ENCODE assay signal across 22 mouse cellular contexts in the genomic region with DNA sequence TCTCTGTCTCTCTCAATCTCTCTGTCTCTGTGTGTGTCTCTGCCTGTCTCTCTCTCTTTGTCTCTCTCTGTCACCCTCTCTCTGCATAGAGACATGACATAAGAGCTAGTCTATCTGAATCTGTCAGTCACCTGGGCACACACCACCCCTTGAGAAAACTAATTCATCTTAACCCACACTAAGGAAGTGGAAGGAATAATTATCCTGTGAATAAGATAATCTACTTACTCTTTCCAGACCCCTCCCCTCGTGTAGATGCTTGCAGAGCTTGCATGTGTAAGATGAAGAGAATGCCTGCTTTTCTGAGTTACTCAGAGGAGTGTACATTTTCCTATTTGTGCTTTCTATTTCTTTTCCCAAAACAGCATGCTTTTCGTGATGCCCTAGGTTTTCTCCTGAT.
DNase-seq lines count a peak whose midpoint lies in the region; ATAC-seq and TF ChIP-seq lines count a peak whose summit lies in the region.
"Had no signal": no experiment of that assay in that cellular context is flagged by ENCODE, and none has a peak within 500 bp of the region (broad histone marks: within the 10 kb centered on the region; RNA-seq: fewer than 3 reads in every experiment).

No protein-coding gene starts in this region.

- H3K4me1 ChIP-seq in forebrain, embryonic 13.5 days: no peaks in the 10 kb centered on the region
- H3K4me1 ChIP-seq in forebrain, embryonic 11.5 days (replicated peaks; ENCODE audit: control insufficient read depth, insufficient read depth, low read length): no peaks in the 10 kb centered on the region
- no peaks in the 10 kb centered on the region for H3K4me1 ChIP-seq in forebrain, embryonic 15.5 days
- H3K4me1 ChIP-seq in forebrain, embryonic 12.5 days: no peaks in the 10 kb centered on the region
- no peaks in the 10 kb centered on the region for H3K4me1 ChIP-seq in forebrain, postnatal 0 days (ENCODE audit: insufficient read depth)
- H3K4me1 ChIP-seq in lung, adult 2 months (ENCODE audit: control insufficient read depth, insufficient read depth, low read length): peaks cover 18% of the 10 kb centered on the region
- H3K4me1 ChIP-seq: embryonic facial prominence, embryonic 10.5 days; embryonic facial prominence, embryonic 12.5 days had no signal

- no peak for TF ChIP-seq CTCF in brain, embryonic 14.5 days (IDR thresholded peaks at IDR 0.05; ENCODE audit: borderline replicate concordance, extremely low read depth, insufficient read depth, insufficient read length)
- TF ChIP-seq CTCF in forebrain, postnatal 0 days (IDR thresholded peaks at IDR 0.05; ENCODE audit: low read depth): no peak
- no peak for TF ChIP-seq CTCF in lung, adult 2 months (IDR thresholded peaks at IDR 0.05; ENCODE audit: insufficient read depth, low read length)

- H3K27me3 ChIP-seq in forebrain, embryonic 13.5 days: no peaks in the 10 kb centered on the region
- H3K27me3 ChIP-seq in forebrain, embryonic 11.5 days (ENCODE audit: control insufficient read depth, insufficient read depth, low read length): no peaks in the 10 kb centered on the region
- no peaks in the 10 kb centered on the region for H3K27me3 ChIP-seq in forebrain, embryonic 15.5 days
- no peaks in the 10 kb centered on the region for H3K27me3 ChIP-seq in forebrain, embryonic 12.5 days
- no peaks in the 10 kb centered on the region for H3K27me3 ChIP-seq in forebrain, postnatal 0 days (ENCODE audit: insufficient read depth, low read length)
- H3K27me3 ChIP-seq: CH12.LX; embryonic facial prominence, embryonic 12.5 days had no signal

- no peak for DNase-seq in forebrain, embryonic 11.5 days (ENCODE audit: low spot score)
- DNase-seq in brain, embryonic 14.5 days (ENCODE audit: low read depth): peak; percentile 15
- no peak for DNase-seq in forebrain, postnatal 0 days
- DNase-seq in lung, adult 2 months: no peak
- DNase-seq: adrenal gland, adult 2 months; adrenal gland, postnatal 10 days; adrenal gland, postnatal 25 days; B cell, adult 2 months; cerebellum, adult 11-12 months; cerebellum, adult 2 months; cerebellum, adult 9-10 months; cerebellum, postnatal 10 days; cerebellum, postnatal 25 days had no signal

- no peaks in the 10 kb centered on the region for H3K9me3 ChIP-seq in forebrain, embryonic 13.5 days (replicated peaks)
- no peaks in the 10 kb centered on the region for H3K9me3 ChIP-seq in forebrain, embryonic 11.5 days (ENCODE audit: control insufficient read depth, low read length)
- H3K9me3 ChIP-seq in forebrain, embryonic 15.5 days: no peaks in the 10 kb centered on the region
- H3K9me3 ChIP-seq in forebrain, embryonic 12.5 days: no peaks in the 10 kb centered on the region
- no peaks in the 10 kb centered on the region for H3K9me3 ChIP-seq in forebrain, postnatal 0 days (ENCODE audit: low read length)
- H3K9me3 ChIP-seq: embryonic facial prominence, embryonic 10.5 days; embryonic facial prominence, embryonic 12.5 days; G1E had no signal

- H3K27ac ChIP-seq in forebrain, embryonic 13.5 days: no peak overlapping the region
- H3K27ac ChIP-seq in forebrain, embryonic 11.5 days (ENCODE audit: low read depth, low read length): no peak overlapping the region
- H3K27ac ChIP-seq in forebrain, embryonic 15.5 days (replicated peaks): no peak overlapping the region
- H3K27ac ChIP-seq in forebrain, embryonic 12.5 days: no peak overlapping the region
- H3K27ac ChIP-seq in forebrain, postnatal 0 days (ENCODE audit: low read depth, low read length): no peak overlapping the region
- H3K27ac ChIP-seq: embryonic facial prominence, embryonic 10.5 days; embryonic facial prominence, embryonic 12.5 days had no signal

- TF ChIP-seq POLR2A in brain, embryonic 14.5 days (IDR thresholded peaks at IDR 0.05; ENCODE audit: borderline replicate concordance, extremely low read depth, insufficient read depth, insufficient read length, poor library complexity, severe bottlenecking): no peak
- no peak for TF ChIP-seq POLR2A in lung, adult 2 months (IDR thresholded peaks at IDR 0.05; ENCODE audit: borderline replicate concordance, extremely low read depth, low read depth, low read length)

- H3K4me2 ChIP-seq in forebrain, embryonic 13.5 days: no peak overlapping the region
- no peak overlapping the region for H3K4me2 ChIP-seq in forebrain, embryonic 11.5 days (ENCODE audit: low read depth, low read length, severe bottlenecking)
- H3K4me2 ChIP-seq in forebrain, embryonic 15.5 days (replicated peaks): no peak overlapping the region
- no peak overlapping the region for H3K4me2 ChIP-seq in forebrain, embryonic 12.5 days
- H3K4me2 ChIP-seq in forebrain, postnatal 0 days (ENCODE audit: low read depth): no peak overlapping the region
- H3K4me2 ChIP-seq: embryonic facial prominence, embryonic 12.5 days had no signal

- H3K36me3 ChIP-seq in forebrain, embryonic 13.5 days (ENCODE audit: poor library complexity, severe bottlenecking): no peaks in the 10 kb centered on the region
- no peaks in the 10 kb centered on the region for H3K36me3 ChIP-seq in forebrain, embryonic 11.5 days (ENCODE audit: control insufficient read depth, insufficient read depth, low read length)
- no peaks in the 10 kb centered on the region for H3K36me3 ChIP-seq in forebrain, embryonic 15.5 days
- no peaks in the 10 kb centered on the region for H3K36me3 ChIP-seq in forebrain, embryonic 12.5 days (replicated peaks)
- H3K36me3 ChIP-seq in forebrain, postnatal 0 days (ENCODE audit: insufficient read depth): no peaks in the 10 kb centered on the region
- H3K36me3 ChIP-seq: embryonic facial prominence, embryonic 10.5 days; embryonic facial prominence, embryonic 12.5 days; G1E had no signal

- no peak overlapping the region for H3K9ac ChIP-seq in forebrain, embryonic 13.5 days
- H3K9ac ChIP-seq in forebrain, embryonic 11.5 days (ENCODE audit: low read length): no peak overlapping the region
- H3K9ac ChIP-seq in forebrain, embryonic 15.5 days (replicated peaks): no peak overlapping the region
- H3K9ac ChIP-seq in forebrain, embryonic 12.5 days: no peak overlapping the region
- no peak overlapping the region for H3K9ac ChIP-seq in forebrain, postnatal 0 days
- H3K9ac ChIP-seq: embryonic facial prominence, embryonic 12.5 days had no signal

- no peak overlapping the region for H3K4me3 ChIP-seq in forebrain, embryonic 13.5 days
- no peak overlapping the region for H3K4me3 ChIP-seq in forebrain, embryonic 11.5 days (ENCODE audit: low read depth, low read length)
- H3K4me3 ChIP-seq in forebrain, embryonic 15.5 days: no peak overlapping the region
- H3K4me3 ChIP-seq in forebrain, embryonic 12.5 days (replicated peaks): no peak overlapping the region
- H3K4me3 ChIP-seq in forebrain, postnatal 0 days (ENCODE audit: low read depth, low read length): no peak overlapping the region
- H3K4me3 ChIP-seq in lung, adult 2 months (replicated peaks; ENCODE audit: extremely low read depth, low read depth, low read length): no peak overlapping the region
- H3K4me3 ChIP-seq: embryonic facial prominence, embryonic 10.5 days; embryonic facial prominence, embryonic 12.5 days had no signal

- WGBS in forebrain, embryonic 13.5 days: 65% methylated on average over 2 of the region's 2 CpGs
- WGBS in forebrain, embryonic 11.5 days: 57% methylated on average over 2 of the region's 2 CpGs
- 62% methylated on average over 2 of the region's 2 CpGs for WGBS in forebrain, embryonic 15.5 days
- 74% methylated on average over 2 of the region's 2 CpGs for WGBS in forebrain, embryonic 12.5 days
- WGBS in forebrain, postnatal 0 days: 45% methylated on average over 2 of the region's 2 CpGs
- WGBS in lung, adult 2 months: 44% methylated on average over 2 of the region's 2 CpGs

- 0 out of 2 replicates have a peak, but pooled peaks have one; percentile 38 for ATAC-seq in forebrain, embryonic 13.5 days
- ATAC-seq in forebrain, embryonic 11.5 days (replicated peaks; ENCODE audit: low FRiP score): no peak
- ATAC-seq in forebrain, embryonic 15.5 days (replicated peaks): peak; percentile 61; the same call in 1 of the 2 replicates
- ATAC-seq in forebrain, embryonic 12.5 days (ENCODE audit: low FRiP score): no peak
- peak; percentile 75 for ATAC-seq in forebrain, postnatal 0 days
- ATAC-seq: CD4-positive, CD25-positive, alpha-beta regulatory T cell, adult 4 months; Patski had no signal

Comparison
In these comparisons a context has a peak if more than half of its experiments do, and no peak if none do; other contexts are left out.
1. ATAC-seq: peak in forebrain, embryonic 13.5 days (single experiment), forebrain, embryonic 15.5 days (single experiment) and forebrain, postnatal 0 days (single experiment); none in forebrain, embryonic 11.5 days (single experiment) and forebrain, embryonic 12.5 days (single experiment).